8 mouse cellular contexts compared by ENCODE assay signal in genomic region chr17:24414230-24414976, GRCm38 (mm10). TPM values are rescaled to one million over a fixed set of nuclear protein-coding genes. Genes with fewer than 3 reads are reported as not detected.
DNase-seq lines count a peak whose midpoint lies in the region; ATAC-seq and TF ChIP-seq lines count a peak whose summit lies in the region.

Rnps1 (plus strand) TSS chr17:24414565.

- WGBS in heart, embryonic 11.5 days (ENCODE audit: insufficient replicate concordance) = under 1% methylated on average over 64 of the region's 64 CpGs
- under 1% methylated on average over 64 of the region's 64 CpGs for WGBS in kidney, embryonic 16.5 days
- under 1% methylated on average over 64 of the region's 64 CpGs for WGBS in liver, adult 2 months

- H3K36me3 ChIP-seq in C2C12 (ENCODE audit: control insufficient read depth, insufficient read depth) = peaks cover 26% of the 10 kb centered on the region
- H3K36me3 ChIP-seq in erythroblast, embryonic 14.5 days (ENCODE audit: control insufficient read depth) = peaks cover 75% of the 10 kb centered on the region
- peaks cover 20% of the 10 kb centered on the region for H3K36me3 ChIP-seq in heart, embryonic 11.5 days (ENCODE audit: control insufficient read depth, insufficient read depth, low read length)
- H3K36me3 ChIP-seq in kidney, embryonic 16.5 days (ENCODE audit: insufficient read depth, low read length) = peaks cover 41% of the 10 kb centered on the region
- H3K36me3 ChIP-seq in liver, adult 2 months (ENCODE audit: control insufficient read depth, insufficient read depth, low read length) = peaks cover 15% of the 10 kb centered on the region
- H3K36me3 ChIP-seq in myocyte (ENCODE audit: control insufficient read depth, insufficient read depth) = peaks cover 7% of the 10 kb centered on the region
- H3K36me3 ChIP-seq in splenic B cell, adult 2 months (ENCODE audit: control insufficient read depth, insufficient read depth, low read length, poor library complexity, severe bottlenecking) = peaks cover 5% of the 10 kb centered on the region

- H3K9ac ChIP-seq in heart, embryonic 11.5 days (ENCODE audit: low read depth, low read length) = peak within 1 kb of the TSS; percentile 85
- peak within 1 kb of the TSS; percentile 95 for H3K9ac ChIP-seq in kidney, embryonic 16.5 days (replicated peaks; ENCODE audit: low read length)
- H3K9ac ChIP-seq in liver, adult 2 months (ENCODE audit: low read depth, low read length) = peak within 1 kb of the TSS; percentile 81

- peak; percentile 100 for DNase-seq in brain, embryonic 14.5 days (ENCODE audit: low read depth)
- peak; percentile 95 for DNase-seq in liver, adult 2 months (ENCODE audit: extremely low read depth, low read depth, low spot score)
- DNase-seq in splenic B cell, adult 2 months (ENCODE audit: low read depth, low spot score) = peak; percentile 99

- peaks cover 49% of the 10 kb centered on the region for H3K4me1 ChIP-seq in erythroblast, embryonic 14.5 days (ENCODE audit: control insufficient read depth)
- H3K4me1 ChIP-seq in heart, embryonic 11.5 days (ENCODE audit: control insufficient read depth, insufficient read depth, low read length) = peaks cover 11% of the 10 kb centered on the region; the same call in 1 of the 2 replicates
- H3K4me1 ChIP-seq in kidney, embryonic 16.5 days (ENCODE audit: insufficient read depth, low read length) = peaks cover 31% of the 10 kb centered on the region
- peaks cover 7% of the 10 kb centered on the region for H3K4me1 ChIP-seq in liver, adult 2 months (ENCODE audit: control insufficient read depth, insufficient read depth, low read length)

- H3K4me2 ChIP-seq in heart, embryonic 11.5 days = peak within 1 kb of the TSS; percentile 86
- peak within 1 kb of the TSS; percentile 96 for H3K4me2 ChIP-seq in kidney, embryonic 16.5 days (replicated peaks; ENCODE audit: low read depth, low read length)
- H3K4me2 ChIP-seq in myocyte (ENCODE audit: low read depth) = peak within 1 kb of the TSS; percentile 99

- peaks cover 46% of the 10 kb centered on the region for H3K79me3 ChIP-seq in C2C12 (ENCODE audit: low read depth)

- H3ac ChIP-seq in C2C12 (ENCODE audit: control insufficient read depth, insufficient read length, low read depth) = peak within 1 kb of the TSS; percentile 93
- H3ac ChIP-seq in myocyte (ENCODE audit: control insufficient read depth, insufficient read length) = peak within 1 kb of the TSS; percentile 17

- H3K9me3 ChIP-seq in erythroblast, embryonic 14.5 days (ENCODE audit: control insufficient read depth, low read length) = no peaks in the 10 kb centered on the region
- no peaks in the 10 kb centered on the region for H3K9me3 ChIP-seq in heart, embryonic 11.5 days (replicated peaks; ENCODE audit: control insufficient read depth, low read length)
- H3K9me3 ChIP-seq in kidney, embryonic 16.5 days (ENCODE audit: low read length) = no peaks in the 10 kb centered on the region

- H3K27me3 ChIP-seq in C2C12 (ENCODE audit: control insufficient read depth, insufficient read depth, insufficient read length) (no peaks in the 10 kb centered on the region), myocyte (ENCODE audit: control insufficient read depth, insufficient read depth, insufficient read length) (no peaks in the 10 kb centered on the region)
- H3K27me3 ChIP-seq in erythroblast, embryonic 14.5 days (ENCODE audit: control insufficient read depth) = no peaks in the 10 kb centered on the region
- H3K27me3 ChIP-seq in heart, embryonic 11.5 days (ENCODE audit: control insufficient read depth, insufficient read depth, low read length) = no peaks in the 10 kb centered on the region
- no peaks in the 10 kb centered on the region for H3K27me3 ChIP-seq in kidney, embryonic 16.5 days (ENCODE audit: insufficient read depth, low read length)
- H3K27me3 ChIP-seq in liver, adult 2 months (ENCODE audit: control insufficient read depth, insufficient read depth, low read length) = no peaks in the 10 kb centered on the region
- H3K27me3 ChIP-seq in splenic B cell, adult 2 months (ENCODE audit: control insufficient read depth, insufficient read depth, low read length, poor library complexity, severe bottlenecking) = no peaks in the 10 kb centered on the region

- H3K79me2 ChIP-seq in C2C12 (ENCODE audit: control insufficient read depth, insufficient read depth) = peaks cover 49% of the 10 kb centered on the region
- H3K79me2 ChIP-seq in liver, adult 2 months (ENCODE audit: control insufficient read depth, insufficient read depth, low read length) = peaks cover 26% of the 10 kb centered on the region; the same call in 1 of the 2 replicates
- H3K79me2 ChIP-seq in myocyte (ENCODE audit: control insufficient read depth, insufficient read depth) = peaks cover 47% of the 10 kb centered on the region

- peak; percentile 74; the same call in 1 of the 2 replicates for TF ChIP-seq POLR2A in brain, embryonic 14.5 days (IDR thresholded peaks at IDR 0.05; ENCODE audit: borderline replicate concordance, extremely low read depth, insufficient read depth, insufficient read length, poor library complexity, severe bottlenecking)
- peak; percentile 60; the same call in 1 of the 2 replicates for TF ChIP-seq POLR2A in liver, adult 2 months (IDR thresholded peaks at IDR 0.05; ENCODE audit: extremely low read depth, insufficient read depth, low read length)
- TF ChIP-seq POLR2A in myocyte (IDR thresholded peaks at IDR 0.05; ENCODE audit: insufficient read length, low read depth) = peak; percentile 39

- peak within 1 kb of the TSS; percentile 96 for H3K27ac ChIP-seq in heart, embryonic 11.5 days (ENCODE audit: low read depth, low read length)
- H3K27ac ChIP-seq in kidney, embryonic 16.5 days (ENCODE audit: low read length) = peak within 1 kb of the TSS; percentile 94
- H3K27ac ChIP-seq in liver, adult 2 months (replicated peaks; ENCODE audit: insufficient read depth, low read depth, low read length) = peak within 1 kb of the TSS; percentile 71

- no peak for TF ChIP-seq CTCF in C2C12 (IDR thresholded peaks at IDR 0.05; ENCODE audit: control insufficient read depth, insufficient read depth, insufficient read length)
- TF ChIP-seq CTCF in brain, embryonic 14.5 days (IDR thresholded peaks at IDR 0.05; ENCODE audit: borderline replicate concordance, extremely low read depth, insufficient read depth, insufficient read length) = no peak
- no peak for TF ChIP-seq CTCF in liver, adult 2 months (IDR thresholded peaks at IDR 0.05; ENCODE audit: low read depth, low read length)

- H3K4me3 ChIP-seq in C2C12 (ENCODE audit: insufficient read depth, poor library complexity, severe bottlenecking) (peak within 1 kb of the TSS; percentile 95), myocyte (peak within 1 kb of the TSS; percentile 92)
- H3K4me3 ChIP-seq in erythroblast, embryonic 14.5 days (replicated peaks) = peak within 1 kb of the TSS; percentile 99
- H3K4me3 ChIP-seq in heart, embryonic 11.5 days (ENCODE audit: low read depth, low read length) = peak within 1 kb of the TSS; percentile 76
- peak within 1 kb of the TSS; percentile 96 for H3K4me3 ChIP-seq in kidney, embryonic 16.5 days (ENCODE audit: low read length)
- peak within 1 kb of the TSS; percentile 80 for H3K4me3 ChIP-seq in liver, adult 2 months (ENCODE audit: insufficient read depth, low read depth, low read length)

- peak; percentile 93 for ATAC-seq in heart, embryonic 11.5 days (replicated peaks; ENCODE audit: insufficient number of reproducible peaks, low FRiP score, low TSS enrichment)
- ATAC-seq in kidney, embryonic 16.5 days (ENCODE audit: low FRiP score, low TSS enrichment) = peak; percentile 96

TF ChIP-seq in C2C12, 6 proteins besides CTCF, POLR2A, EP300 and RAD21:
- TF ChIP-seq FOSL1 (IDR thresholded peaks at IDR 0.05; ENCODE audit: insufficient read depth, low read length, poor library complexity, severe bottlenecking) = no peak
- peak; percentile 82 for TF ChIP-seq MAX (IDR thresholded peaks at IDR 0.05)

TF ChIP-seq in myocyte, 11 proteins besides CTCF, POLR2A, EP300 and RAD21:
- no peak for TF ChIP-seq MAX (IDR thresholded peaks at IDR 0.05; ENCODE audit: low read depth)
- peak; percentile 75 for TF ChIP-seq POLR2AphosphoS2 (IDR thresholded peaks at IDR 0.05; ENCODE audit: insufficient read length, low read depth)
- TF ChIP-seq E2F4 (IDR thresholded peaks at IDR 0.05; ENCODE audit: insufficient read depth) = peak; percentile 35
- no peak for TF ChIP-seq TCF12 (IDR thresholded peaks at IDR 0.05; ENCODE audit: insufficient read depth, poor library complexity, severe bottlenecking)
- peak in 1 of 3 experiments; percentile 6 for TF ChIP-seq MYOD1 (IDR thresholded peaks at IDR 0.05; ENCODE audit: control insufficient read depth in 1 of 3, insufficient read length in 2 of 3, low read depth in 2 of 3)
- TF ChIP-seq SRF (IDR thresholded peaks at IDR 0.05; ENCODE audit: control insufficient read depth, insufficient read length, low read depth) = no peak
- no peak for TF ChIP-seq TCF3 (IDR thresholded peaks at IDR 0.05; ENCODE audit: insufficient read length, low read depth)
- TF ChIP-seq REST (IDR thresholded peaks at IDR 0.05; ENCODE audit: insufficient read depth, insufficient read length) = no peak
- no peak for TF ChIP-seq USF1 (IDR thresholded peaks at IDR 0.05; ENCODE audit: low read depth)
- no peak for TF ChIP-seq CEBPB (IDR thresholded peaks at IDR 0.05; ENCODE audit: insufficient read depth, poor library complexity, severe bottlenecking)
- no peak for TF ChIP-seq MYOG (IDR thresholded peaks at IDR 0.05; ENCODE audit: control insufficient read depth in 1 of 3, insufficient read depth in 1 of 3, insufficient read length in 2 of 3, low read depth in 2 of 3)

RNA-seq across cellular contexts. Expression of gene Rnps1, which starts in this region (rescaled TPM):
- polyA plus RNA-seq in C2C12 (2012; fragmentation: generic; extraction: Trizol) (99.0 TPM), myocyte (2012; fragmentation: generic; extraction: Trizol) (53.7 TPM)
- polyA plus RNA-seq in brain, embryonic 14.5 days (2012; rRNA removed) = 395 and 451 TPM in 2 replicates
- 18.1 and 24.0 TPM in 2 replicates for polyA plus RNA-seq in erythroblast, embryonic 14.5 days (2012)
- 262 and 267 TPM in 2 replicates for polyA plus RNA-seq in heart, embryonic 11.5 days (2014; fragmentation: Nextera tagmentation; extraction: Ambion mirVana)
- 300 and 327 TPM in 2 replicates for polyA plus RNA-seq in kidney, embryonic 16.5 days (2015; fragmentation: Nextera tagmentation; extraction: Ambion mirVana)
- 17.3 and 20.7 TPM in 2 replicates for total RNA-seq in liver, adult 2 months (2014; rRNA removed)
- 32.7 and 37.6 TPM in 2 replicates for polyA plus RNA-seq in liver, adult 2 months (2012; rRNA removed)

Comparison
In these comparisons a context has a peak if more than half of its experiments do, and no peak if none do; other contexts are left out.
1. Peak in every context shown above with its lines: DNase-seq, ATAC-seq, H3K4me3 ChIP-seq and H3K27ac ChIP-seq.